Mouse (Mus musculus): ENCODE measurements around the gene Gm20388.

DNA sequence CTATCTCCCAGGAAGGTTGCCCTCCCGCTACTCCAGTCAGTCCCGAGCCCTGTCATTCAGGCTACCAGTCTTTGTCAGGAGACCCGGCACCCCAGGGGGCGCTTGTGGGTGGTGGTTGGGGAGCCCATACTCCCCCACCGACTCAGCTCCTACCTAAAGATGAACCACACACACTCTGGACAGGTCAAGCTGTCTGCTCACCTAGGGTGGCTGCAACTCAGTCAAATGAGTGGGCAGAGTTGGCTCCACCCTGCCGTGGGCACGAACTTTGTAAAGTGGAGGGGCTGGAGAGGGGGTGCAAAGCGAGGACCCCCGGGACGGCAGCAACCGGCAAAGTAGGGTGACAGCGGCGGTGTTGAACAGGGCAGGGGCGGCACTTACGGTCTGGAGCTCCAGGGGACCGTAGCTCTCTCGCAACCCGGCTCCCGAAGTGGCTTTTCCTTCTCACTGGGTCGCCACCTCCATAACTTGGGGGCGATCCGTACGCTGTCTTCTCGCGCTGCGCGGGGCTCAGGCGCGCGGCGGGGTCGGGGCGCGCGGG is 2766.9 kb downstream of the Gm20388 start:
- TF ChIP-seq POLR2A (IDR thresholded peaks at IDR 0.05; ENCODE audit: extremely low read depth, insufficient read depth, low read length) = no peak
- TF ChIP-seq CTCF (IDR thresholded peaks at IDR 0.05; ENCODE audit: extremely low read depth, insufficient read depth, low read length) = no peak

Data from cortical plate, adult 2 months (tissue).